Mouse (Mus musculus): ENCODE measurements around the gene Rdh14.

GRCm38 (mm10) chr12:10422347-10422746, 31.8 kb downstream of the Rdh14 start:
- TF ChIP-seq USF1 (IDR thresholded peaks at IDR 0.05; ENCODE audit: low read depth) (no peak), POLR2A (IDR thresholded peaks at IDR 0.05; ENCODE audit: insufficient read length, low read depth) (no peak), TCF3 (IDR thresholded peaks at IDR 0.05; ENCODE audit: insufficient read length, low read depth) (no peak), CEBPB (IDR thresholded peaks at IDR 0.05; ENCODE audit: insufficient read depth, poor library complexity, severe bottlenecking) (no peak), TCF12 (IDR thresholded peaks at IDR 0.05; ENCODE audit: insufficient read depth, poor library complexity, severe bottlenecking) (no peak), POLR2AphosphoS2 (IDR thresholded peaks at IDR 0.05; ENCODE audit: insufficient read length, low read depth) (no peak), E2F4 (IDR thresholded peaks at IDR 0.05; ENCODE audit: insufficient read depth) (no peak), MYOG (IDR thresholded peaks at IDR 0.05; ENCODE audit: control insufficient read depth in 1 of 3, insufficient read depth in 1 of 3, insufficient read length in 2 of 3, low read depth in 2 of 3) (no peak), REST (IDR thresholded peaks at IDR 0.05; ENCODE audit: insufficient read depth, insufficient read length) (no peak), MAX (IDR thresholded peaks at IDR 0.05; ENCODE audit: low read depth) (no peak), SRF (IDR thresholded peaks at IDR 0.05; ENCODE audit: control insufficient read depth, insufficient read length, low read depth) (no peak), MYOD1 (IDR thresholded peaks at IDR 0.05; ENCODE audit: control insufficient read depth in 1 of 3, insufficient read length in 2 of 3, low read depth in 2 of 3) (no peak)

All from myocyte (in vitro differentiated cells).